Mouse (Mus musculus) fat pad, adult 2 months (tissue): Measurements from ENCODE around the gene Vwa2.
A peak's percentile ranks its signal among the peaks of the same experiment; 100 is the strongest.

Experiments
- DNase-seq: peaks from one replicate; pipeline ENCODE4 v3.0.0-alpha.2; 2011; ENCODE audit warnings: low read depth, low spot score; ENCODE audit errors: extremely low read depth

The Vwa2 gene

GRCm38 (mm10) chr19:56907850-56908249 is 33.8 kb downstream of the Vwa2 start:
- DNase-seq = no peak

GRCm38 (mm10) chr19:56908472-56909270 is 34.6 kb downstream of the Vwa2 start:
- DNase-seq = no peak

- no peak for DNase-seq
Measured at GRCm38 (mm10) chr19:56910561-56910960, 36.5 kb downstream of the Vwa2 start.

- DNase-seq = no peak
Measured at GRCm38 (mm10) chr19:56913761-56914160, 39.7 kb downstream of the Vwa2 start.

- DNase-seq = no peak
Measured at GRCm38 (mm10) chr19:56914658-56915057, 40.6 kb downstream of the Vwa2 start.

GRCm38 (mm10) chr19:56915084-56915483 is 41.0 kb downstream of the Vwa2 start:
- peak; percentile 54 for DNase-seq

GRCm38 (mm10) chr19:56919628-56920027 is 45.6 kb downstream of the Vwa2 start:
- peak; percentile 55 for DNase-seq

GRCm38 (mm10) chr19:56920232-56920631 is 46.2 kb downstream of the Vwa2 start:
- no peak for DNase-seq

GRCm38 (mm10) chr19:56921744-56922143 is 47.7 kb downstream of the Vwa2 start:
- DNase-seq = no peak

- DNase-seq = no peak
Measured at GRCm38 (mm10) chr19:56929392-56929791, 55.3 kb downstream of the Vwa2 start.

- DNase-seq = no peak
Measured at GRCm38 (mm10) chr19:56930029-56930428, 56.0 kb downstream of the Vwa2 start.

GRCm38 (mm10) chr19:56933800-56934199 is 59.8 kb downstream of the Vwa2 start:
- DNase-seq = no peak

GRCm38 (mm10) chr19:56935111-56935510 is 61.1 kb downstream of the Vwa2 start:
- DNase-seq = no peak

GRCm38 (mm10) chr19:56935777-56936176 is 61.7 kb downstream of the Vwa2 start:
- no peak for DNase-seq

GRCm38 (mm10) chr19:56936253-56936652 is 62.2 kb downstream of the Vwa2 start:
- no peak for DNase-seq

- DNase-seq = no peak
Measured at GRCm38 (mm10) chr19:56937911-56938310, 63.9 kb downstream of the Vwa2 start.

GRCm38 (mm10) chr19:56939826-56940225 is 65.8 kb downstream of the Vwa2 start:
- DNase-seq = peak; percentile 64

- DNase-seq = no peak
Measured at GRCm38 (mm10) chr19:56940507-56940906, 66.5 kb downstream of the Vwa2 start.

- no peak for DNase-seq
Measured at GRCm38 (mm10) chr19:56942216-56942615, 68.2 kb downstream of the Vwa2 start.

- DNase-seq = no peak
Measured at GRCm38 (mm10) chr19:56944211-56944610, 70.2 kb downstream of the Vwa2 start.

- DNase-seq = no peak
Measured at GRCm38 (mm10) chr19:56944826-56945225, 70.8 kb downstream of the Vwa2 start.

GRCm38 (mm10) chr19:56945621-56946020 is 71.6 kb downstream of the Vwa2 start:
- no peak for DNase-seq

GRCm38 (mm10) chr19:56946277-56946676 is 72.2 kb downstream of the Vwa2 start:
- no peak for DNase-seq
